Mouse (Mus musculus) midbrain, embryonic 15.5 days (tissue): ENCODE measurements at regions not wholly inside any gene's neighbourhood (a gene's known extent, or its start where the extent isn't known, plus 50 kb on each side); places are given as distances from the start of the nearest gene placed in this dataset.

Experiments
- ATAC-seq: fragments of 200-750 bp; cut with Nextera tagmentation; replicated peaks from 2 replicates; pipeline ENCODE4 v1.8.0; 2017; ENCODE audit warnings: moderate TSS enrichment
- H3K27ac ChIP-seq: fragments of 300-500 bp; sonication (generic); 2 replicates; pipeline ENCODE4 v1.5.1; 2015; ENCODE audit warnings: mild to moderate bottlenecking, inconsistent platforms
- H3K27me3 ChIP-seq: fragments of 300-500 bp; sonication (generic); replicated peaks from 2 replicates; pipeline ENCODE4 v1.6.1; 2015; ENCODE audit warnings: inconsistent platforms
- H3K36me3 ChIP-seq: fragments of 300-500 bp; sonication (generic); replicated peaks from 2 replicates; pipeline ENCODE4 v1.6.1; 2015; ENCODE audit warnings: inconsistent platforms
- H3K4me1 ChIP-seq: fragments of 300-500 bp; sonication (generic); 2 replicates; pipeline ENCODE4 v1.6.1; 2015; ENCODE audit warnings: inconsistent platforms
- H3K4me2 ChIP-seq: fragments of 300-500 bp; sonication (generic); 2 replicates; pipeline ENCODE4 v1.6.1; 2015; ENCODE audit warnings: inconsistent platforms, mild to moderate bottlenecking, moderate library complexity
- H3K4me3 ChIP-seq: fragments of 300-500 bp; sonication (generic); 2 replicates; pipeline ENCODE4 v1.5.1; 2015; ENCODE audit warnings: mild to moderate bottlenecking, inconsistent platforms
- H3K9ac ChIP-seq: fragments of 300-500 bp; sonication (generic); 2 replicates; pipeline ENCODE4 v1.6.1; 2015; ENCODE audit warnings: mild to moderate bottlenecking, inconsistent platforms
- H3K9me3 ChIP-seq: fragments of 300-500 bp; sonication (generic); 2 replicates; pipeline ENCODE4 v1.6.1; 2016; ENCODE audit warnings: inconsistent platforms
- WGBS: fragments of 180-500 bp; shearing (Covaris S2); methylation state at CpG from one replicate; pipeline ENCODE4 v1.1.7; 2015; ENCODE audit warnings: mixed read lengths; 5-methylcytosine and 5-hydroxymethylcytosine counted together

DNA sequence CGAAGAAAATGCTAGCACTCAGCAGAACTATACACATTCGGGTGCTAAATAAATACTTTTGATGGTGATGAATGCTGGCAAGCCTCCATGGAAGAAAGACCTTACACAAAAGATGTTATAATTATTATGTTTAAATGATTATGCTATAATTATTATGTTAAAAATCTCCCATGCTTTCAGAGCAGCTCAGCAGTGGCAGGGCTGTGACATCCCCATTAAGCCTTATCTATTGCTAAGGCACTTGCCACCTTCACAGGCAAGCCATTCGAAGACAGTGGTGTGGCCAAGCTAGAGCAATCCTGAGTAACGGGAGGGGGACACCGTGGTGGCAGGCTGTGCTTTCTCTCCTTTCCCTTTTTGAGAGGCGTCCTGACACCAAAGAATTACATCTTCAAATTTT, 869.9 kb downstream of the Tmem182 start:
- Histone ChIP-seq H3K9me3 (no peaks in the 10 kb centered on the region), H3K36me3 (no peaks in the 10 kb centered on the region), H3K9ac (no peak overlapping the region), H3K4me3 (no peak overlapping the region), H3K27me3 (no peaks in the 10 kb centered on the region), H3K4me2 (no peak overlapping the region), H3K4me1 (peaks cover 5% of the 10 kb centered on the region; the same call in 1 of the 2 replicates), H3K27ac (no peak overlapping the region)
- no peak for ATAC-seq
- WGBS: 47% methylated on average over 6 of the region's 6 CpGs

GRCm38 (mm10) chr1:41705692-41706091, 900.3 kb downstream of the Tmem182 start:
- H3K9ac ChIP-seq: no peak overlapping the region
- no peaks in the 10 kb centered on the region for H3K4me1 ChIP-seq
- H3K4me3 ChIP-seq: no peak overlapping the region
- H3K27ac ChIP-seq: no peak overlapping the region
- H3K9me3 ChIP-seq: no peaks in the 10 kb centered on the region
- no peaks in the 10 kb centered on the region for H3K36me3 ChIP-seq
- 69% methylated on average over 3 of the region's 3 CpGs for WGBS
- no peaks in the 10 kb centered on the region for H3K27me3 ChIP-seq
- H3K4me2 ChIP-seq: no peak overlapping the region
- ATAC-seq: no peak

- Histone ChIP-seq H3K27me3 (no peaks in the 10 kb centered on the region), H3K9me3 (no peaks in the 10 kb centered on the region), H3K9ac (no peak overlapping the region), H3K4me2 (no peak overlapping the region), H3K27ac (no peak overlapping the region), H3K36me3 (no peaks in the 10 kb centered on the region), H3K4me3 (no peak overlapping the region), H3K4me1 (no peaks in the 10 kb centered on the region)
- 43% methylated on average over 5 of the region's 5 CpGs for WGBS
- ATAC-seq: no peak
Measured at GRCm38 (mm10) chr1:41742644-41743331, 937.4 kb downstream of the Tmem182 start.

- WGBS: 41% methylated on average over 6 of the region's 6 CpGs
- no peak overlapping the region for H3K4me2 ChIP-seq
- H3K4me1 ChIP-seq: no peaks in the 10 kb centered on the region
- no peak overlapping the region for H3K4me3 ChIP-seq
- ATAC-seq: no peak
- no peak overlapping the region for H3K9ac ChIP-seq
- H3K27ac ChIP-seq: no peak overlapping the region
- H3K9me3 ChIP-seq: no peaks in the 10 kb centered on the region
- no peaks in the 10 kb centered on the region for H3K36me3 ChIP-seq
- no peaks in the 10 kb centered on the region for H3K27me3 ChIP-seq
Measured at GRCm38 (mm10) chr1:41743332-41743710, 937.9 kb downstream of the Tmem182 start.

GRCm38 (mm10) chr1:41744531-41744930, 939.1 kb downstream of the Tmem182 start:
- ATAC-seq: no peak
- H3K4me3 ChIP-seq: no peak overlapping the region
- no peaks in the 10 kb centered on the region for H3K36me3 ChIP-seq
- H3K4me2 ChIP-seq: no peak overlapping the region
- H3K4me1 ChIP-seq: no peaks in the 10 kb centered on the region
- H3K9me3 ChIP-seq: no peaks in the 10 kb centered on the region
- WGBS: 49% methylated on average over 3 of the region's 3 CpGs
- H3K9ac ChIP-seq: no peak overlapping the region
- H3K27ac ChIP-seq: no peak overlapping the region
- no peaks in the 10 kb centered on the region for H3K27me3 ChIP-seq

GRCm38 (mm10) chr1:41759366-41759765, 936.2 kb upstream of the Pou3f3 start:
- no peaks in the 10 kb centered on the region for H3K9me3 ChIP-seq
- no peak overlapping the region for H3K4me2 ChIP-seq
- no peaks in the 10 kb centered on the region for H3K36me3 ChIP-seq
- no peaks in the 10 kb centered on the region for H3K4me1 ChIP-seq
- H3K27me3 ChIP-seq: no peaks in the 10 kb centered on the region
- H3K9ac ChIP-seq: no peak overlapping the region
- no peak overlapping the region for H3K4me3 ChIP-seq
- WGBS: 76% methylated on average over 6 of the region's 6 CpGs
- no peak overlapping the region for H3K27ac ChIP-seq
- ATAC-seq: no peak
